Mouse (Mus musculus) kidney, adult 2 months (tissue): ENCODE data around the gene Ell2.

Experiments
- CTCF ChIP-seq: fragments of 200-500 bp; conservative IDR thresholded peaks from 2 replicates; pipeline ENCODE4 v1.5.1; 2011; ENCODE audit warnings: low read depth, mild to moderate bottlenecking, control low read depth, low read length, moderate library complexity, mixed read lengths; ENCODE audit not compliant: insufficient read depth, insufficient read length
- POLR2A ChIP-seq: fragments of 200-500 bp; IDR thresholded peaks from one replicate; pipeline ENCODE4 v1.6.1; 2011; ENCODE audit warnings: low read depth, low read length, control low read depth

DNA sequence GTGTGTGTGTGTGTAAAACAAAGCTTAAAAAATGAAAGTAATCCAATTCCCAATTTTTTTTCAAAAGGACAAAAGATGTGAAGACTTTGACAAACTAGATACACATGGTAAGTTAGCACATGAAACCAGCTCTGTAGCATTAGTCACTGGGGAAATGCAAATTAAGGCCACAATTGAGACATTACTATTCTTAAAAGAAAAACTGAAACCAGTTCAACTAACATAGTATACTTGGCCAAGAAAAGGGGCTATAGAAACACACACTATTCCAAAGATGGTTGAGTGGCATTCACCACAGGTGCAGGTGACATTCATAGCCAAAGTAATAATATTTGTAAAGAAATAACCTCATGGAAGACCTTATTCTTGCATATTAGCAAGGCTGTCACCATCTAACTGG, 14.9 kb upstream of the Ell2 start:
- TF ChIP-seq POLR2A (no peak), CTCF (no peak)
